Mouse (Mus musculus): Measurements from ENCODE around the gene BC067074. TPM values are rescaled to one million over a fixed set of nuclear protein-coding genes. Genes with fewer than 3 reads are reported as not detected.

Gene BC067074
- total RNA-seq, 2 experiments from 2014 or later: 1.8 to 2.3 TPM

Other genes starting within 250 kb of the BC067074 start
- 10 to 100 TPM; 15.5 to 18.5 TPM for gene Gpx8, start 246.7 kb upstream of the BC067074 start, total RNA-seq (2021)
- not detected for gene Gzma, start 192.2 kb upstream of the BC067074 start, total RNA-seq (2021)
- 1 to 10 TPM in 1 of 2 experiments, under 1 TPM in 1; 0.56 to 1.2 TPM for gene Esm1, start 83.5 kb upstream of the BC067074 start, total RNA-seq (2021)
- under 1 TPM in 1 of 2 experiments, not detected in 1; 0.25 TPM for gene Gzmk, start 67.3 kb upstream of the BC067074 start, total RNA-seq (2021)